Mouse (Mus musculus) 3T3-L1 (cell line): ENCODE results near the gene Hspa5.
"Not testable (repeated sequence)": the region's sequence is repeated elsewhere in the genome, so short reads cannot be mapped to it uniquely, and the experiment has no call there.

Experiments
- DNase-seq: peaks from one replicate; pipeline ENCODE4 v3.0.0-alpha.2; 2015; ENCODE audit warnings: low read depth, low spot score

The Hspa5 gene

GRCm38 (mm10) chr2:34770951-34771350 is 819 bp upstream of the Hspa5 start:
- no peak for DNase-seq

DNA sequence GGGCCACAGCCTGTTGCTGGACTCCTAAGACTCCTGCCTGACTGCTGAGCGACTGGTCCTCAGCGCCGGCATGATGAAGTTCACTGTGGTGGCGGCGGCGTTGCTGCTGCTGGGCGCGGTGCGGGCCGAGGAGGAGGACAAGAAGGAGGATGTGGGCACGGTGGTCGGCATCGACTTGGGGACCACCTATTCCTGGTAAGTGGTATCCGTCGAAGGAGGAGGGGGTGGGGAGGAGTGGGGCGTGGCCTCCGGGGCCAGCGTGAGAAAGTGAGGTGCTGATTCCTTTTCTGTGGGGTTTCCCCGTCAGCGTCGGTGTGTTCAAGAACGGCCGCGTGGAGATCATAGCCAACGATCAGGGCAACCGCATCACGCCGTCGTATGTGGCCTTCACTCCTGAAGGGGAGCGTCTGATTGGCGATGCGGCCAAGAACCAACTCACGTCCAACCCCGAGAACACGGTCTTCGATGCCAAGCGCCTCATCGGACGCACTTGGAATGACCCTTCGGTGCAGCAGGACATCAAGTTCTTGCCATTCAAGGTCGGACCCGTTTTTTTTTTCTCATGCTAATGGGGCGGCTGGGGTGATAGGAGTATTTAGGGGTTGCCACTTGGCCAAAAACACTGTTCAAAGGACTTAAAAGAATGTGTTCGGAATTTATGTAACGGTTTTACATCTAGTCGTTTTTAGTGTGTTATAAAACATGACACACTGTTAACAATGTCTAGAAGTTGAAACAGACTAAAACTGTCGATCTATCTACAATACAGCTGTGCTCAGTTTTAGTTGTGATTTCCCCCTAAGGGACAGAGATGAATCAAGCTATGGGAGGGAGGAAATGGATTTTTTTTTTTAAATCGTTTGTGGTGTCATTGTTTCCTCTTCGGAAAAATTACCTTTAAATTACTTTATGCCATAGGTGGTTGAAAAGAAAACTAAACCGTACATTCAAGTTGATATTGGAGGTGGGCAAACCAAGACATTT is 774 bp downstream of the Hspa5 start:
- DNase-seq, result peak; percentile 65

GRCm38 (mm10) chr2:34773673-34774072 is 1.9 kb downstream of the Hspa5 start:
- no peak for DNase-seq

- DNase-seq, result no peak
Measured at GRCm38 (mm10) chr2:34774493-34774892, 2.7 kb downstream of the Hspa5 start.

GRCm38 (mm10) chr2:34777237-34777868 is 5.6 kb downstream of the Hspa5 start:
- DNase-seq, result peak; percentile 30

DNA sequence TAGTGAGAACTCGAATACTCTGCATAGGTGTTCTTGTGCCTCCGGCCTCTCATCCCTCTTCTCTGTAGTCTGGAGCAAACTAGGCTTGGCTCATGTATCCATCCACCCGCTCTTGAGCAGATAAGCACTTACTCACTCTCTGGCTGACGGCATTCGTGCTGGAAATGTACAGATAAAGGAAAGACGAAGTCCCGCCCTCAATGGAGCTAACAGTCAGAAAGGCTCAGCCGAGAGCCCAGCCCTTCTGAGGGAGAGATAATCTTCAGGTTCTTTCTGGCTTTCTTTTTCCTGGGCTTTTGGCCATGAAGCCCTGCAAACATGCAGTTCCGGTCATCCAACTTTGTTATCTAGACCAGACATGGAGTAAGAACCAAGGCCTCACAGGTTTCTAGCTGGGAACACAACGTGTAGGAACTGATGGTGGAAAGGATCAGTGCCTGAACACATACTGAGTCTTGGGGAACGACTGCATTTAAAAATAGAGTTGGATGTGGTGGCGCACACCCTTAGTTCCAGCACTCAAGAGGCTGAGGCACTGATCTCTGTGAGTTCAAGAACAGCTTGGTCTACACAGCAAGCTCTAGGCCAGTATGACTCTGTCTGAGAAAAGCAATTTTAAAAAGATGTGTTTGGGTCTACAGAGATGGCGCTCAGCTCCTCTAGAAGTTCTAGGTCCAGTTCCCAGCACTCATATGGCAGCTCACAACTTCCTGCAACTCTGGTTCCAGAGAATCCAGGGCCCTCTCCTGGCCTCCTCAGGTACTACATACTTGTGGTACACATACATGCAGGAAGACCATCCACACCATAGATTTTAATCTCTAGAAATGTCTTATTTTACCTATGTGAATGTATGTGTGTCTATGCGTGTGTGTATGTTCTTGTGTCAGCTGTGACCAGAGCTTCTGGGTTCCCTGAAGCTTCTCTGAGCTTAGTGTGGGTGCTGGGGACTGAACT is 11.6 kb downstream of the Hspa5 start:
- DNase-seq, result no peak

- DNase-seq, result peak; percentile 75
Measured at GRCm38 (mm10) chr2:34784085-34784484, 12.3 kb downstream of the Hspa5 start.

- no peak for DNase-seq
Measured at GRCm38 (mm10) chr2:34790282-34790681, 18.5 kb downstream of the Hspa5 start.

DNA sequence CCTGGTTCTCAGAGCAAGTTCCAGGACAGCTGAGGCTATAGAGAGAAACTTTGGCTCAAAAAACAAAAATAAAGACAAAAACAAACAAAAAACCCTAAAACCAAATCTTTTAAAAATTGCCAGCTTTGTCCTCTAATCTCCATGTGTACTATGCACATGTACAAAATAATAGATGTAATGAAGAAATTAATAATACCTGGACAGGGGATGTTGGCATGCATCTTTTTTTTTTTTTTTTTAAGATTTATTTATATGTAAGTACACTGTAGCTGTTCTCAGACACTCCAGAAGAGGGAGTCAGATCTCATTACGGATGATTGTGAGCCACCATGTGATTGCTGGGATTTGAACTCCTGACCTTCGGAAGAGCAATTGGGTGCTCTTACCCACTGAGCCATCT is 20.8 kb downstream of the Hspa5 start:
- DNase-seq, result not testable (repeated sequence)

DNA sequence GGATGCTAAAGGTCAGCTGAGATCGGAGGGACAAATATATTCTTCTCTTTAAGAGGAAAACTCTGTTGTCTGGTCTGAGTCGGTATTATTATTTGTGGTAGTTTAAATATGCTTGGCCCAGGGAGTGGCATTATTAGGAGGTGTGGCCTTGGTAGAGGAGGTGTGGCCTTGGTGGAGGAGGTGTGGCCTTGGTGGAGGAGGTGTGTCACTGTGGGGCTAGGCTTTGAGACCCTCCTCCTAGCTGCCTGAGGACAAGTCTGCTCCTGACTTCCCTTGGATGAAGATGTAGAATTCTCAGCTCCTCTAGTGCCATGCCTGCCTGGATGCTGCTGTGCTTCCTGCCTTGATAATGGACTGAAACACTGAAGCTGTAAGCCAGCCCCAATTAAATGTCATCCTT is 22.7 kb downstream of the Hspa5 start:
- no peak for DNase-seq

GRCm38 (mm10) chr2:34795426-34795825 is 23.7 kb downstream of the Hspa5 start:
- no peak for DNase-seq

DNA sequence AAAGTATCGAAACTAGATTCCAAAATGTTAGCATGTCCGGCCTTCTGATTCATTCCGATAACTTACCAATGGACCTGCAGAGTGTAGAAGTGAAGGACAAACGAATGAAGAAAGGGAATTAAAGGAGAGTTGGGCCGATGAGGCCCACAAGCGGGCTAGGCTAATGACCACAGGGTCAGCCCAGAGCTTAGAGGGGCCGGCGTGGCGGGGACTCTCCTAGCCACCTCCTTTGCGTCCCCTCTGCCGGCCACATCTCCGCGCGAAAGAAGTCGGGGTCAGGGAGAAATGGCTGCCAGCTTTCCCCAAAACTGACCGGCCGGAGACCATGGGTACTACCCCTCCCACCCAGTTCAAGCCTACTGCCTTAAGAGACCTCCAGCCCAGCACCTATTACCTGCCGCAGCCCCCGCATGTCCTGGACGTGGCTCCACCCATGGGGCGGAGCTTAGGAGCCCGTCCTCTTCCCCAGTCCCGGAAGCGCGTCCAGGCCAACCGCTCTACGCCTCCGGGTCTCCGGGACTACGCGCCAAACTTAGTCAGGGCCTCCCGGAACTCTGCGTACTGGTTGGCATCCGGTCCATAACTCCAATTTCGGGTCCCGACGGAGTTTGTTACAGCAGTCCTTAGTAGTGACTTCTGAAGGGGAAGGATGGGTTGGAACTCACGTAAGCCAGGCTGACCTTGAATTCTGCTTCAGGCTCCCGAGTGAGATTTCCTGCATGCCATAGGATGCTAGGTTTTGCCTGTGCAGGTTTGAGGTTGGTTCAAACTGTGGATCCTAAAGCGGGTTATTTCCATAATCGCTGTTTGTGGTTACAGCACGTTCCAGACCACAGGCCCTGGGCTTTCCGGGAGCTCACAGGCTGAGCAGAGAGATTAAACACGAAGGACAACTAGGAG is 27.8 kb downstream of the Hspa5 start, which contains the start of gene Rabepk:
Gene Rabepk (minus strand): TSS at position 556 of the 900 bp plus-strand sequence.
- peak; percentile 95 for DNase-seq

GRCm38 (mm10) chr2:34800371-34800770 is 28.6 kb downstream of the Hspa5 start:
- peak; percentile 33 for DNase-seq

GRCm38 (mm10) chr2:34801516-34802482 is 30.0 kb downstream of the Hspa5 start:
- peak; percentile 100 for DNase-seq

GRCm38 (mm10) chr2:34802565-34803245 is 30.9 kb downstream of the Hspa5 start:
- DNase-seq, result peak; percentile 68

- DNase-seq, result no peak
Measured at GRCm38 (mm10) chr2:34803746-34804145, 32.0 kb downstream of the Hspa5 start.

- no peak for DNase-seq
Measured at GRCm38 (mm10) chr2:34804172-34804571, 32.4 kb downstream of the Hspa5 start.

DNA sequence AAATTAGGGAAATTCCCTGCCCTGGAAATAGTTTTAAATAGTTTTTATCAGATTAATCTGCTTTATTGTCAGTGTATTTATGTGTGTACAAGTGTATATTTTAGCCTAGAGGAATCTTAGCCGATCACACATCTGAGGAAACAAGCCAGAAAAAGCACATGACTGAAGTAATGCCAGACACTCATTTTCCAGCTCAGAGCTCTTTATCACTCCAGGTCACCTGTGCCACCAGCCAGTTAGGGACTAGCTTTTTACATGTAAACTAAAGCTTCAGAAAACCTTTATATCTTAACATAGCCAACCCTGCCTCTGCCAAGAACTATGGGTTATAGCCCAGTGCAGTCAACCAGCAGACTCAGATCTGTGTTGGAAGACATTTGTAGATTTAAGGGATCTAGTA is 33.0 kb downstream of the Hspa5 start:
- no peak for DNase-seq
